Mouse (Mus musculus) ES-Bruce4 (cell line): ENCODE data around the gene Angptl4. TPM values are rescaled to one million over a fixed set of nuclear protein-coding genes. Genes with fewer than 3 reads are reported as not detected.

ENCODE experiments used
- H3K27ac ChIP-seq: 2 replicates; pipeline ENCODE4 v1.5.1; 2012; ENCODE audit warnings: low read length, inconsistent platforms; ENCODE audit not compliant: insufficient read depth
- H3K27me3 ChIP-seq: 2 replicates; pipeline ENCODE4 v1.6.1; 2012; ENCODE audit warnings: mild to moderate bottlenecking, low read length, inconsistent platforms; ENCODE audit not compliant: control insufficient read depth, poor library complexity, insufficient read depth, severe bottlenecking
- H3K36me3 ChIP-seq: 2 replicates; pipeline ENCODE4 v1.6.1; 2012; ENCODE audit warnings: inconsistent platforms, mild to moderate bottlenecking, low read length, moderate library complexity; ENCODE audit not compliant: control insufficient read depth, poor library complexity, insufficient read depth, severe bottlenecking
- H3K4me1 ChIP-seq: one replicate; pipeline ENCODE4 v1.8.1; 2011; ENCODE audit warnings: low read length; ENCODE audit not compliant: control insufficient read depth, insufficient read depth
- H3K4me3 ChIP-seq: 2 replicates; pipeline ENCODE4 v1.5.1; 2011; ENCODE audit warnings: low read depth, mild to moderate bottlenecking, low read length
- H3K9ac ChIP-seq: 2 replicates; pipeline ENCODE4 v1.6.1; 2012; ENCODE audit warnings: low read depth, mild to moderate bottlenecking, inconsistent platforms; ENCODE audit not compliant: poor library complexity, severe bottlenecking
- H3K9me3 ChIP-seq: replicated peaks from 2 replicates; pipeline ENCODE4 v1.6.1; 2012; ENCODE audit warnings: mild to moderate bottlenecking, low read length, inconsistent platforms; ENCODE audit not compliant: control insufficient read depth, poor library complexity, insufficient read depth, severe bottlenecking
- CTCF ChIP-seq: IDR thresholded peaks from one replicate; pipeline ENCODE4 v1.8.1; 2011; ENCODE audit warnings: low read depth, low read length
- EP300 ChIP-seq: IDR thresholded peaks from 2 replicates; pipeline ENCODE4 v1.6.1; 2011; ENCODE audit warnings: low read depth, low read length; ENCODE audit not compliant: insufficient read depth
- POLR2A ChIP-seq: IDR thresholded peaks from one replicate; pipeline ENCODE4 v1.8.1; 2011; ENCODE audit warnings: low read length; ENCODE audit not compliant: insufficient read depth
- polyA plus RNA-seq: library from polyadenylated mRNA; stranded (reverse); fragments of >200 nt; gene quantifications from 2 replicates; pipeline ENCODE4 v1.2.4, GENCODE M21; 2011; ENCODE audit warnings: low read depth; ENCODE audit not compliant: missing spikeins, insufficient read depth, insufficient read length

Angptl4 gene
- polyA plus RNA-seq, 1 experiment = 3.6 TPM

DNA sequence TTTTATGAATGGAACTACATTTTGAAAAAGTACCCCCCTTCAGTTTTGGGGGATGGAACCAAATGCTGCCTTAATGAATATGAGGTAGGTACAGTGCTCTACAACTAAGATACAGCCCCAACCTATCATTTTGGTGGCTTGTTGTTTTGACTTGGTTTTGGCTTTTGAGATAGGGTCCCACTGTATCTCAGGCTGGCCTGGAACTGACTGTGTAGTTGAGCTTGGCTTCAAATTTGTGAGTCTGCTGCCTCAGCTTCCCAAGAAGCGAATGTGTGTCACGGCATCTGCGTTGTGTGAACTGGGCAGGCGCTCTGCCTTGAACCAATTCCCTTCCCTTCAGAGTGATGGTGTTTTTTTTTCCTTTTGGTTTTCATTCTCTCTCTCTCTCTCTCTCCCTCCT lies 10.0 kb downstream of the Angptl4 start:
- Histone ChIP-seq H3K36me3 (peaks cover 14% of the 10 kb centered on the region), H3K4me1 (no peaks in the 10 kb centered on the region), H3K27me3 (no peaks in the 10 kb centered on the region; the same call in 1 of the 2 replicates), H3K9ac (no peak overlapping the region), H3K27ac (no peak overlapping the region), H3K4me3 (no peak overlapping the region), H3K9me3 (no peaks in the 10 kb centered on the region)
- TF ChIP-seq POLR2A (no peak), CTCF (no peak), EP300 (no peak)

DNA sequence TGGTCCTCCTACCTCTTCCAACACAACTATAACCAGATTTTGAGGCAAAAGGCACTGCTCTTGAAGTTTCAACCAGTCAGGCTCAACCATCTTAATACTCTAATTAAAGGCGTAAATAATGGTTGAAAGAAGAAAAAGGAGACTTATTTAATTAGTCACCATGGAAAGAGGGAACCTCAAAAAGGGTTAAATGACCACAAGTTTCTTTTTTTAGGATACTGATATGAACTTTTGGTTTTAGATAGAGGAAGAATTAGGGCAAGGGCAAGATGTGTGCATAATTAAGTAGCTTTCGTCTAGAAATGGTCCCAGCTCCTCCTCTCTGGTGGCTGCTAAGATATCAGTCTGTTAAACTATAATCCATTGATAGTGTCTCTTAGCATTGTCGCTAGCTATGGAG lies 15.2 kb downstream of the Angptl4 start:
- Histone ChIP-seq H3K4me1 (no peaks in the 10 kb centered on the region), H3K4me3 (no peak overlapping the region), H3K9me3 (no peaks in the 10 kb centered on the region), H3K27me3 (no peaks in the 10 kb centered on the region; the same call in 1 of the 2 replicates), H3K36me3 (no peaks in the 10 kb centered on the region), H3K9ac (no peak overlapping the region), H3K27ac (no peak overlapping the region)
- TF ChIP-seq EP300 (no peak), CTCF (no peak), POLR2A (no peak)

DNA sequence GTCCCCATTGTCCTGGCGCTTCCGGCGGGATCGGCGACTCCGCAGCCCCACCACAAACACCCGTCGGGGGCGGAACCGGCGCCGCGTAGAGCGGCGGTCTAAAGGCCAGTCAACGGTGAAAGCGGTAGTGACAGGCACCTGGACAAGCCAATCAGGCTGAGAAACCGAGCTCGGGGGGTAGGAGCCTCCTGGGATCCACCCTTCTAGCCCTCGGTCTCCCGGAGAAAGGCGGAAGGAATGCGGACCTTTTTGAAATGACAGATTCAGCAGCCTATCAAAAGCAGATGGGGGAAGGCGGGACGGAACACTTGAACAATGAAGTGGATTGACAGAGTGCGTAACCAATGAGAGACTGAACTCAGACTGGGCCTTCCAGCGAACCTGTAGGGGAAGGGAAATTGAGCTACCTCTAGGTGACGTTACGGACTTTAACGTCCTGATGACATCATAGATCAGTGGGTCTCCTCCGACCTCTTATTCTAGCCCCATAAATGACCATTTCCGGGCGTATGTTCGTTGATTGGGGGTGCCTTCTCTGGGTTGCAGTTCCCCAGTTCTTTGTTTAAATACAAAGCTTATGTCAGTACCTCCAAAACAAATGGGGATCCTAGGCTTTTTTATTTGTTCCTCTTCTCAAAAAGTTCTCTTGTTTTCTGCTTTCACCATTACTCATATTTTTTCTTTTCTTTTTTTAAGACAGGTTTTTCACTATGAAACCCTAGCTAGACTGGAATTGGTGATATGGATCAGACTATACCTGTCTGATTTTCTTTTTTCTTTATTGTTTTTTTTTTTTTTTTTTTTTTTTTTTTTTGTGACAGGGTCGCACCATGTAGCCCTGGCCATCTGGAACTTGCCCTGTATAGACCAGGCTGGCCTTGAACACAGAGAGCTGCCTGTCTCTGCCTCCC lies 21.1 kb downstream of the Angptl4 start, which contains the start of gene Rab11b:
TSS of gene Rab11b (minus strand) at position 276 of the 911 bp plus-strand sequence.
- no peaks in the 10 kb centered on the region for H3K36me3 ChIP-seq
- peak within 1 kb of the TSS; percentile 77 for H3K4me3 ChIP-seq
- peak within 1 kb of the TSS; percentile 85 for H3K9ac ChIP-seq
- no peaks in the 10 kb centered on the region for H3K9me3 ChIP-seq
- no peaks in the 10 kb centered on the region for H3K27me3 ChIP-seq
- peaks cover under 1% of the 10 kb centered on the region for H3K4me1 ChIP-seq
- peak within 1 kb of the TSS; percentile 82 for H3K27ac ChIP-seq
- TF ChIP-seq CTCF = no peak
- TF ChIP-seq POLR2A = no peak
- TF ChIP-seq EP300 = no peak

DNA sequence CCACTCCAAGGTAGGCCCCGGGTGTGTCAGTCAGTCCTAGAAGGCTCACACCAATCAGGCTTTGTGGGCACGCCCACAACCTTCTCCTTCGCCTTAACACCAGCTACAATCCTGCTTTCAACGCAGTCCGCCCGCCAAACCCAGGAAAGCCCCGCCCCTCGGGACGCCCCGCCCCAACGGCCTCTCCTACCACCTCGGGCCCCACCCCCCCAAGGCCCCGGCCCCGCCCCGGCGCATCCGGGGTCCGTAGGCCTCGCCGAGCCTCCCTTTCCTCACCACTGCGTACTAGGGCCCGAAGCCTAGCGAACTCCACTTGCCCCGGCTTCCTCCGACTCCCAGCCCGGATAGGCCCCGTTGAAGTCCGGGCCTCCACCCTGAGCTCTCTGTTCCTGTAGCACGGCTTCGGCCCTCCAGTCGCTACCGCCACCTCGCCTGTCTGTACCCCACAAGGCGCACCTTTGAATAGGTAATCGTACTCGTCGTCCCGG lies 21.8 kb downstream of the Angptl4 start:
- TF ChIP-seq EP300 (no peak), CTCF (no peak), POLR2A (no peak)
- Histone ChIP-seq H3K4me1 (peaks cover 5% of the 10 kb centered on the region), H3K4me3 (peak overlapping the region; percentile 77), H3K27me3 (no peaks in the 10 kb centered on the region), H3K9me3 (no peaks in the 10 kb centered on the region), H3K36me3 (no peaks in the 10 kb centered on the region), H3K9ac (peak overlapping the region; percentile 85), H3K27ac (peak overlapping the region; percentile 82)

DNA sequence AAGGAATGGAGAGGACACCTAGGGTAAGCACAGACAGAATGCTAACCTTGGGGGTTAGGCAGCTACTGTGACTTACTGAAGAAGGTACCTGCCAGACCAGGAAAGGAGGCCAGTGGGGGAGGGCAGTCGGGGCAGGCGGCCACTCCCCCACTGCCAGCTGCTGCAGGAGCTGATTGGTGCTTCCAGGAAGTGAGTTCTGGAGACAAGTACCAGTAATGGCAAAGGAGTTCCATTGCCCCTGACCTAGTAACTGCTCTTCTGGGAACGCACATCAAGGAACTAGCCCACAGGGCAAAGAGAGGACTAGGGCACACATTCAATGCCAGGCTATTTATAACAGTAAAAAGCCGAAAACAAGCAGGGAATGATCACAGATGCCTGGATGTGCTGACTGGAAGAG lies 24.4 kb downstream of the Angptl4 start:
- TF ChIP-seq EP300 (no peak), CTCF (no peak), POLR2A (no peak)
- no peak overlapping the region for H3K9ac ChIP-seq
- no peak overlapping the region for H3K27ac ChIP-seq
- no peaks in the 10 kb centered on the region for H3K9me3 ChIP-seq
- H3K27me3 ChIP-seq = no peaks in the 10 kb centered on the region
- H3K4me1 ChIP-seq = peaks cover 5% of the 10 kb centered on the region
- H3K4me3 ChIP-seq = no peak overlapping the region
- H3K36me3 ChIP-seq = no peaks in the 10 kb centered on the region

DNA sequence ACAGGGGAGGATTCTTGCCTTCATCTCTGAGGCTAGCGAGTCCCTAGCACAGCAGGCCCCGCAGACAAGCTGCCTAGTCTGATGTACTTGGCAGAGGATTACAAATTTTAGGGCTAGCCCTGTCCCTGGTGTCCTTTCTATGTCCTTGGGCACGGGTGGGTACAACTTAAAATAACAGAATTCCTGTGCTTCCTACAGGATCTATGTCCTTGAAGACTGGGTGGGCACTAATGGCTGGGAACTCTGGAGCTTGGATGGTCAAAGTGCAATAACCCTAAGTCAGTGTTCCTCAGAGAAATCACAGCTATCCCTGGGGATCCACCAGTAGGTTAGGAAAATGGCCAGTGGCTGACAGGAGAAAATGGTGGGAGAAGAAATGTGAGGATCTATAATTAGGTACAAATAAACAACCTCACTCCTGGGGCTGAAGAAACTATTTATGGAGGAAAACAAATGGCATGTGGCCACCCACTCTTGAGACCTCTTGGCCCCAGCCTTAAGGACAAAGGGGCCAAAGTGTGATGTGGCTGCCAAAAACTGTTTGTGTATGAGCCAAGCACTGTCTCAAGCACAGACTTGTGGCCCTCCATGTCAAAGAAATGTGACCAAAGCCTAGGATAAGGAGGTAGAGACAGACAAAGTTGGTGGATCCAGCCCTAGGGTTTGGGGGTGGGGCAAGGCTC lies 25.4 kb downstream of the Angptl4 start:
- no peaks in the 10 kb centered on the region for H3K36me3 ChIP-seq
- H3K27me3 ChIP-seq = no peaks in the 10 kb centered on the region
- H3K4me1 ChIP-seq = peaks cover 5% of the 10 kb centered on the region
- H3K27ac ChIP-seq = no peak overlapping the region
- no peak overlapping the region for H3K4me3 ChIP-seq
- H3K9me3 ChIP-seq = no peaks in the 10 kb centered on the region
- no peak for TF ChIP-seq CTCF
- TF ChIP-seq POLR2A = no peak
- no peak for TF ChIP-seq EP300
- no peak overlapping the region for H3K9ac ChIP-seq
